Mouse (Mus musculus) embryo, embryonic 11.5 days (tissue): ENCODE data around the gene Tmem169.

Source experiments
- DNase-seq: peaks from one replicate; pipeline ENCODE4 v3.0.0-alpha.2; 2012; ENCODE audit warnings: low read depth, low spot score

Tmem169 gene

DNA sequence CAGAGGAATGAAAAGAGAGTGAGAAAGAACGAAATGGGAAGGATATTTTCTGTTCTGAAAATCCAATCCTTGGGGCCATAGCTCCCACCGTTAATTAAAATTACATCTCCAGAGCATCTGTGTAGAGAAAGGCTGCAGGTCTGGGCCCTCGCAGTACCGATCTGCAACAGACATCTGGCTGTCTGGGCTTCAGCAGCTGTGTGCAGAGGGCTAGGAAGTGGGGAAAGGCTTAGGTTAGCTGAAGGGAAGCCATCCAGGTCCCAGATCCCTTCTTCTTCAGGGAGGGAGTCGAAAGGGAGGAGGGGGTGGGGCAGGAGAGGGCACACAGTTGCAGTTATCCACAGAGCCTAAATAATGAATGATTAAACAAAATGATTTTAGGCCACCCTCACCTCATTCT lies 370 bp downstream of the Tmem169 start:
- DNase-seq = no peak

DNA sequence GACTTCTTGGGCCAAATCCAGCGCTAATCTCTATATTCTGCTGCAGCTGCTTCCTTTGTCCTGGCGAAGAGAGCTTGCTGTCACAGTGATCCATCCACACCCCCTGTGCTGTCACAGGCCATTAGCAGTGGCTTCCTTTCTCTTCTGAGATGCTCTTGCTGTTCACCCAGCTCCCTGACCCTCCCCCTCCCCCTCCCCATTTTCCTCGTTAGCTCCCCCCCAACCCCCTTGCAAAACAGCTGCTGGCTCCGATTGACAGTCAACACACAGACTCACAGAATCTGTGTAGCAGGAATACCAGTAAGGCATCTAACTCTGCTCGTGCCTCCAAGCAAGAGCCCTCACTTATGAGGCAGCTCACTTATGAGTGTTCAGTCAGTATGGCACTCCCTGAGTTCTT lies 2.7 kb downstream of the Tmem169 start:
- DNase-seq = no peak

DNA sequence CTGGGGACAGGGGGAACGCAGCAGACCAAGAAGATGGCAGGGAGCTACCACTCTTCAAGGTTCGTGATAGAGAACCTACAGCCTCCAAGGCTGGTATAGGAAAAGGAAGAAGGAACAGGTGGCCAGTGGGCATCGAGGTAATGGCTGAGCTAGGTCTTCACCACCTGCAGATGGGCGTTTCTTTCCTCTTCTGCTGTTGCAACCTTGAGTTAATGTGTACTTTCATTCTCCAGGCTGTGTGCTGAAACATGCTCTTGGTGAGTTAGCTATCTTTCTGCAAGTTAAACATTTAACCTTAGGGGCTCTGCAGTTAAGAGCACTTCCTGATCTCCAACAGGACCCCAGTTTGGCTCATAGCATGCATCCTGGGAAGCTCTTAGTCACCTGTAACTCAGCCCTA lies 3.7 kb downstream of the Tmem169 start:
- no peak for DNase-seq

DNA sequence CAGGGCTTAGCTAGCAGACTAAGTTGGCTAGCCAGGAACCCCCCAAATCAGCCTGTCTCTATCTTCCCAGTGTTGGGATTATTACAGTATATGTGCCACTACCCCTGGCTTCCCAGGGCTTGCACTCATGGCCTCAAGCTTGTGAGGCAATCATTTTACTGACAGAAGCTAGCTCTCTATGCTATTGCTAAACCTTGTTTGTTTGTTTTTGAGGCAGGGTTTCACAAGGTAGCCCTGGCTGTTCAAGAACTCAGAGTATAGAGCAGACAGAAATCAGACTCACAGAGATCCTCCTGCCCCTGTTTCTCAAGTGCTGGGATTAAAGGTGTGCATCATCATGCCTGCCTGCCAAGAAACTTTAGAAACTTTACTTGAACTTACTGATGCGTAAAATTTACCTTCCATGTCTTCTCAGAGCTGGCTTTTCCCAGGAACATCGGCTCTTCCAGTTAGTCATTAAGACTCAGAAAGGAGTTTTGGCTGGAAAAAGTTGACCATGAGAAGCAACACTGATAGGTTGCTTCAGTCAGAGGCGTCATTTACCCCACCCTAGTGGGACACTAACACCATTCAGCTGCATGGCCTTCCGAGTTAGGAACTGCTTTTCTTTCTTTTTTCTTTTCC lies 4.5 kb downstream of the Tmem169 start:
- no peak for DNase-seq

DNA sequence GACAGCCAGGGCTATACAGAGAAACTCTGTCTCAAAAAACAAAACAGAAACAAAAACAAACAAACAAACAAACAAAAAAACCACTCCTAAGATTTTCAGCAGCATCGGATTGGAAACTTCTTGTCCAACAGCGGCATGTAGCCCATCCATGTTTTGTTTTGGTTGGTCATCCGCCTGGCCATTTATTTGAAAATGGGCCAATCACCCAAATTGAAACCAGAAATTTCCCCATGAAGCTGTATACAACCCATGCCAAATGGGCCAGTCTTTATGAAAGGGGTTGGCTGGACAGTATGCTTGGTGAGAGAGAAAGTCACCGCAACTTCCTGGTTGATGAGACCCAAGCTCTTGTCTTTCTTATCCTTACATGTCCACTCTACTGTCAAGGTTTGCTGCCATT lies 6.7 kb downstream of the Tmem169 start:
- DNase-seq = no peak

DNA sequence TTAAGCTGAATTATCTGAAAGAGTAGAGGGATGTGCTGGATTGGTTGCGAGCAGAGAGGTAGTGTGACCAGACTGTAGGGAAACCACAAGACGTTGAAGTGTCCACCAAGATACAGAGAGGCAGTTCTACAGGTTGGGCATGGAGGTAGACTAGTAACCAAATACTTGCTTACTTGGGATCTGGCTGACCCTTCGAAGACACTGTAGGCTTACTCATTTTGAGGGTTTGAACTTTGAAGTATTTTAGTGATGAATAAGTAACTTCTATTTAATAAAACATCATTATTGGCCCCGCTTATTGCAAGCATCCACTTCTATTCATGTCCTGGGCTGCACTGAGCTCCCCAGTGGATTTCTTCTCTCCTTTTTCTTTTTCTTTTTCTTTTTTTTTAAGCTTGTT lies 7.3 kb downstream of the Tmem169 start:
- no peak for DNase-seq

DNA sequence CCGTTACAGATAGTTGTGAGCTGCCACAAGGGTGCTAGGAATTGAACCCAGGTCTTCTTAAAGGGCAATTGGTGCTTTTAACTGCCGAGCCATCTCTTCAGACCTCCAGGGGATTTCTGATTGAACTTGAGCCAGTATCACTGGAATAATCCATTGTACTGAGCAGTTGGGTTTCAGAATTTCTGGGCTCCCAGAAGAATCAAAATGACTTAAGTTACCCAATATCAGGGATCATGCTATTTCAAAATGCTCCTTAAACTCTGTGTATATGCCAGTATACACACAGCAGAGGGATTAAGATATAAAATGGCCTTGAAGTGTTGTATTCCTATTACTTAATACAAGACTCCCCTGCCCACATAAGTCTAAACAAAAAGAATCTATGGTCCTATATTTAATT lies 7.8 kb downstream of the Tmem169 start:
- DNase-seq = no peak

DNA sequence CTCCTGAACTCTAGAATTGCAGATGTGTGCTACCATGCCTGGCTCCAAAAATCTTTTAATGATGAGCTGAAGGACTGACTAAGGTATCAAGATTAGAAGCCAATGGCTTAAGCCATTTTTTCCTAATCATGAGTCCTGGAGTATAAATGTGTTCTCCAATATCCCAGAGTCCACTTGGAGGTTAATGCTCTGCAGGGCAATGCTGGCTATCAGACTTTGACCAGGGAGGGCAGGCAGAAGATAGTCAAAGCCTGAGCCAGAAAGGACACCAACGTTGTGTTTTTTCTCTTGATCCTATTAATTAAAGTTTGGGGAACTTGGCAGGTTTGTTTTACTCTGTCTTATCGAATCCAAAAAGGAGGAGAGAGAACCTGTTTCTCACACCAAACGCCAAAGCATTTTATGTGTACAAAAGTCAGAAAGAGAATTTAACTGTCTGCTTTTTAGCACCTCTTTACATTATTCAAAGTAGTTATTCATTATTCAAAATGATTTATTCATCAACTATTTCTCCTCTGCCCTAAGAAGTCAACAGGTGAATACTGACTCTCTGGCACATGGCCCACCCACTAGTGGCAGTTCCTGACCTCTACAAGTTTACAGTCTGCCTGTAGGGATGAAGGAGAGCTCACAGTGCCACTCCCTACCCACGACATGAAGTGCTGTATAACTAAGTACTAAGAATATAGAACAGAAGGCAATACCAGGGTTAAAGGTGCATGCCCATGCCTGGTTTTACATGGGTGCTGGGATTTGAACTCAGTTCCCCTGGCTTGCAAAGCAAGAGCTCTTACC lies 9.9 kb downstream of the Tmem169 start:
- no peak for DNase-seq

DNA sequence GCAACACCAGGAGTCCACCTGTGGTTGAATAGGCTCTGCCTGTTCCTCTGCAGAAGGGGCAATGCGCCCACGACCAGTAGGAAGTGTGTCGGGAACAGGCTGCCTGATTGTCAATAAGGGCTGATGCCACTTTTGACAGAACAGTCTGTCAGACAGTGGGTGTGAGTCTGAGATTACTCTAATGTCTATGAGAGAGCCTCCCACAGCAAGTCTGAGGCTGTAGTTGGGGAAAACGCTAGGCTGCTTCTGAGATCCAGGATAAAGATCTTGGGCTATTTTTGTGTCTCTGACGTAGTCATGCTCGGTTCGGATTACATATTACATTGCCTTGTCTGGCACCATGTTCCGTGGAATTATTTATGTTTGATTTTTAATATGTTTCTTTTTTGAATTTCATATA lies 11.6 kb downstream of the Tmem169 start:
- DNase-seq = no peak

DNA sequence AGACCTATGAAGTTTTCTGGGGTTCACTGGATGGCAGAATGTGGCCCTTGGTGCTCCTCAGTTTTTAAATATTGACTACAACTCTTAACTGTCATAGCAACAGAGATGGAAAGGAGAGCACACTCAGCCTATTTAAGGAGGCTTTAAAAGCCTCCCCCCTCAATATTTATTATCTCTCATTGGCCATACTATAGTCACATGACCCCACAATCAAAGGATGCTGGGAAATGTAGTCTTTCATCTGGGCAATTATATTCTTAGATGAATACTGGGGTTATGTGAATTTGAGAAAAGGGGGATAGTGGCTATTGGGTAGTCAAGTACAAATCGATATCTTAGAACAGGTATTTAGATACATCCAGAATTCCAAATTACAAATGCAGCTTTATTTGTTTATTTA lies 17.7 kb downstream of the Tmem169 start:
- no peak for DNase-seq

DNA sequence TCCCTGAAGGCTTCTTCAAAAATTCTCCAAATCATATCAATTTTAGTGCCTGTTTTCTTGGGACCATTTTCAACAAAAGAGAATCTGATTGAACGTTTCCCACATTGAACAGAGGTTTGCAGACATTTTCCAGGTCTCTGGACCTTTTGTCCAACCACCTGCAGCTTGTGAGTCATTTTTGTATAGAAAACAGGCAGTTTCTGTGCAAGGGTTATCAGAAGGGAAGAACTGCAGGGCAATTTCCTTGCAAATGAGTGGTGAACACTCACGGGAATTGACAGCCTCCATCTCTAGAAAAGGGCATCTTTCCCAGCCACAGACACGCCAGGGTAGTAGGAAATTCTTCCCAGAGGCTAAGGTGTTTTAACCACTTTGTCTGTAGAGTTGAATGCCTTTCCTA lies 22.1 kb downstream of the Tmem169 start:
- DNase-seq = no peak

DNA sequence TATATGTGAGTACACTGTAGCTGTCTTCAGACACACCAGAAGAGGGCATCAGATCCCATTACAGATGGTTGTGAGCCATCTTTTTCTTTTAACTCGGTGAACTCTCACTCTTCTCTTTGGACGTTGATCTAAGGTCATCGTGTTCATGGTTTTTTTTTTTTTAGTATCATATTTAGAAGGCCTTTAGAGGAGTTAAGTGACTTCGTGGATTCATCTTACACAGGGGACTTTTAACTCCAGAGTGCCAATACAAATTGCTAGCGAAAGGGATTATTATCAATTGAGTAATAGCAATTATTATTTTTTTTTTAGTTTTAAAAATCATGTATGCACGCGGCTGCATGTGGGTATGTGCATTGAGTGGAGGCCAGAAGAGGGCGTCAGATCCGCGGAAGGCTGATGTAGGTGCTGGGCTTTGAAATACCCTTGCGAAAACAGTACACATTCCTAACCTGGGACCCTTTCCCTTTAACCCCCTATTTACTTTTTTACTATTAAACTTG lies 22.6 kb downstream of the Tmem169 start:
- DNase-seq = no peak

DNA sequence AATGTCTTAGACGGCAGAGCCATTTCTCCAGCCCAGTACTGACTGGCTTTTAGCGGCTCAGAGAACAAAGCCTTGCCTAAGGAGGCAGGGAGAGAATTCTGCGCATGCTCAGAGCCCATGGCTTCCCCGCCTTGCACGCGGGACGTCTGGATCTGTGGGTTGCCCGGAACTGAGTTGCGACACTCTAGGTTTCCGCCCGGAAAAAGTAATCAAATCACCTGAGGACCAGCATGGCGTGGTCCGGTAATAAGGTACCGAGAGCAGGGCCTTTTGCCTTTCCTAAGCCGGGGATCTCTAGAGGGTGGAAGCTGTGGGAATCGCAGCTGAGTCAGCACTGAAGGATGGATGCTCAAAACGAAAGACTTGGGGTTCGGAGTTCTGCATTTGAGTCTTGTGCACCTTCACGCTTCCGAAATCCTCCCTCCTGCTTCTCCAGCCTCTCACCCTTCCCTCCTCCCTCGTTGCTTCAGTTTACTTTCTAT lies 23.2 kb downstream of the Tmem169 start, which contains the start of gene Xrcc5:
Gene Xrcc5 (plus strand): TSS at position 105 of the 482 bp plus-strand sequence.
- peak; percentile 95 for DNase-seq

DNA sequence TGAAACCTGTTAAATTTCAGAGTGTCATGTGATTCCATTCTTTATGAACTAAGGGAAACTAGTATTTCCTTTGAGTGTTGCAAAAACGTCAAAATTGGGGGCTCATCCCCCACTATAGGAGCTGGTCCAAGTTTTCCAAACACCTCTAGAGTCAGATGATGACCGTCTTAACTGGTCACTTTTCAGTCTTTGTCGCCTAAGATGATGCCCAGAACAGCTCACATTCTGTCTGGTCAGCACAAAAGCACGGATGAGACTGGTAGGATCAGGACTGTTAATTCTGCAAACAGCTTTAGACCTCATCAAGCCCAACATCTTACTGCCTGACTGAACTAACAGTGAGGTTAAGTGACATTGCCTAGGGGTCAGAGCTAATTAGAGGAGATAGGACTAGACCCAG lies 24.8 kb downstream of the Tmem169 start:
- no peak for DNase-seq

DNA sequence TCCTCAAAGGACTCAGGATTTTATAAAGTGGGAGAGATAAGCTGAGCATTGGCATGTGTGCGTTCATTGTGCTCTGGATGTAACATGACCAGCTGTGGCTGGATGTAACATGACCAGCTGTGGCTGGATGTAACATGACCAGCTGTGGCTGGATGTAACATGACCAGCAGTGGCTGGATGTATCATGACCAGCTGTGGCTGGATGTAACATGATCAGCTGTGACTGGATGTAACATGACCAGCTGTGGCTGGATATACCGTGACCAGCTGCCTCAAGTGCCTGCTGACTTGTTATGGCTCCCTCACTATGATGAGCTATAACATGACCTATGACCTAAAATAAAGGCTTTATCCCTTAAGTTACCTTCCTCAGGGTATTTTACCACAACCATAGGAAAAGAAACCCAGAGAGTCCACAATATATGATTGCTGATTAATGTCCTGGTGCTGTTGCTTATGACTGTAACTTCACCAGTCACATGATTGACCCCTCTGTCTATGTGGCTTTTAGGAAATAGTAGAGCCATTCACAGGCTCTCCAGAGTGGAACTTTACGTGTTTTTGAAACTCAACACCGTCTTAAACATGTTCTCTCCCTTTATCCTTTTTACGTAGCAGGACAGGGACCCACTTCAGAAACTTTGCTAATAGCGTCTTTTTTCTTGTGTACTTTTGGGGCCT lies 25.7 kb downstream of the Tmem169 start:
- DNase-seq = peak; percentile 43

DNA sequence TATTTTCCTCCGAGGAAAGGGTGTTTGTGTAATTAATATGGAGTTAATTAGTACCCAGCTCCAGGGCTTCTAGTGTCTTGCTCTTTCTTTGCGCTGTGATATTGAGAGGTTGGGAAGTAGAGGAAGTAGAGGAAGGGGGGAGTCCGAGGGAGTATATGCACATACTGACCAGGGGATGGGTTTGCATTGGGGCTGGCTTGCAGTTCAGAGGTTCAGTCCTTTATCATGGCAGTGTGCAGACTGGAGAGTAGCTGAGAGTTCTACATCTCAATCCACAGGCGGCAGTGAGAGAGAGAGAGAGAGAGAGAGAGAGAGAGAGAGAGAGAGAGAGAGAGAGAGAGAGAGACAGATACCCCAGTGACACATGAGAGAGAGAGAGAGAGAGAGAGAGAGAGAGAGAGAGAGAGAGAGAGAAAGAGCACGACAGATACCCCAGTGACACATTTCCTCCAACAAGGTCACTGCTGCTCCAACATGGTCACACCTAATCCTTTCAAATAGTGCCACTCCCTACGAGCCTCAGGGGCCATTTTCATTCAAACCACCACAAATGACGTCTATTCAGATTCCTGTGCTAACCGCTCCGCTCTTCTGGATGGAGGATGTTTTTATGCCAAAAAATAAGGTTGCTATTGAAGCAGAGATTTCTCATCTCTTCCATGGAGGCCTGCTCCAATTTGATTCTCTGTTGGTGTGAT lies 28.7 kb downstream of the Tmem169 start:
- no peak for DNase-seq

DNA sequence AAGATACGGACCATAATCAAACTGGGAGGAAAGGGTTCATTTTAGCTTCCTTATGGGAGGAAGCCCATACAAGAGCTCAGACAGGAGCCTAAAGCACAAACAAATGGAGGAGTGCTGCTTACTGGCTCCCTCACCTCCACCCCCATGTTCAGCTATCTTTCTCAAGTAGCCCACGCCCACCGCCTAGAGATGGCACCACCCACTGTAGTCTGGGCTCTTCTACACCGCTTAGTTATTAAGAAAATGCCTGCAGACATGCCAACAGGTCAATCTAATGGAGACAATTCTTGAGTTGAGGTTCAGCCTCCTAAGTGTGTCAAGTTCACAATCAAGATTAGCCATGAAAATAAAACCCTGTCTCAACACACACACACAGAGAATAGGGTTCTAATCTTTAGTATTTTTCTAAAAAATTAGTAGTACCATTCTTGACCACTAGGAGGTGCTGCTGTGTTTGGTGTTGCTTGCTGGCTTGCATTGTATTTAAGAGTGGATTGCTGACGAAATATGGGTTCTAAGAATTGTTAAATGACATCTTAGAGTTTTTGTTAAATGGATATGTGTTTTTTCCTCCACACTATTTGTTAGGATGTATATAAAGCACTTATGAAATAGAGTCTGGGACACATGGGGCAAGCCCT lies 29.4 kb downstream of the Tmem169 start:
- DNase-seq = no peak

DNA sequence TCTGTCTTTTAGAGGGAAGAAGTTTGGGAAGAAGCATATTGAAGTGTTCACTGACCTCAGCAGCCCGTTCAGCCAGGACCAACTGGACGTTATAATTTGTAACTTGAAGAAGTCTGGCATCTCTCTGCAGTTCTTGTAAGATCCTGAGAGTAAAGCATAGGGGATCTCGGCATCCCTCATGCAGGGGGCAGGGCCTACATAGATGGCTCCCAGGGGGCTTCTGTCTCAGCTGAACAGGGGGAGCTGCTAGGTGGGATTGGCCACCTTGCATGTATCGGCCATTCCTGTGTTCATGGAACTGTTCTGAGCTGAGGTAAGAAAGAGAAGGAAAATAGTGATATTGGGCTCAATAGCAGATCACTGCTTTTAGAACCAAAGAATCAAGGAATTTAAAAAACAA lies 31.3 kb downstream of the Tmem169 start:
- DNase-seq = no peak

DNA sequence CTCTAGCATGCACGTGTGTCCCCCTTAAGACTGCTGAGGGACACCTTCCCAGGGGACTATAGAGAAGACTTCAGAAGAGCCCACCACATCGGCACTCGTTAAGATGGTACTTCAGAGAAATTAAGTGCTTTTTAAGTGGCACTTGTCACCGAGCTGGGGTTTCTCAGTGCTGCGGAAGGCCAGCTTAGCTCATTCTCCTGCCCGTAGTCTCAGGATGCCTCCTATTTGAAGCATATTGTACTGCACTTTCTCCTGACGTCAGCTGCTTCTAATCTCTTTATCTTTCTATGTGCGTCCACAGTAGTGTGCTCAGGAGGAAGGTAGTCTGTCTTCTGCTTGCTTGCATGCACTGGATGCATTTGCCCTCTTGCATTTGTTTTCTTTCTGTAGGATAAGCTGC lies 32.2 kb downstream of the Tmem169 start:
- DNase-seq = no peak

DNA sequence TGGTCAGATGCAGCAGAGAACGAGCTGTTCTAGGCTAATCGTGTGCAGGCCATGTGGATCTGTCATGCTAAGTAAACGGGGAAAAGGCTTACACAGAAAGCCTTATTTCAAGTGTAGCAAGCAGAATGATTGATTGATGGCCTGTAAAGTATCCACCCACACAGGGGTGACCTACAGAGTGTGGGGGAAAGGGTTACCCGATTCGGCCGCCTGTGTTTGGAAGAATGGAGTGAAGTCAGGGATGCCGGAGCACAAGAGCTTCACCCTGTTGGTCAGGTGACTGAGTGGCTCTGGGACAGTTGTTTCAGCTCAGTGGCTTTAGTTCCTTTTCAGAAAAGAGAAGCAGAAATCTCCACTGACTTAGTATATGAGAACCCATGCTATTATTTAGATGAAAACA lies 32.7 kb downstream of the Tmem169 start:
- DNase-seq = no peak

DNA sequence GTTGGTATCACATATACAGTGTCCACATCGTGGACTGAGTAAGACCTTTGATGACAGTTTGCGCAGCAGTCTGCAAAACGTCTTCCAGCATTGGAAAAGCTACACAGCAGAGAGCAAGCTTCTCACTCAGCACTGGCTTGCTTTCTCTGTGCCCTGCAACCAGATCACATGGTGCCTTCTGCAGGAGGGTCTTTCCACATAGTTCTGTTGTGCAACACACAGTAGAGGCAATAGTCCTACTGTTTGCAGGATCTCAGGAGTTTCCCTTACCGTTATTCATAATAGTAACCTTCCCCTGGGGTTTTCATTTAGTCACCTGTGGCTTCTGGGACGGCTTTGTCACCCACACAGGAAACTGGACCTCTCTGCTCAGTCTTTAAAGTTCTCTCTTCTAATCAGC lies 36.6 kb downstream of the Tmem169 start:
- no peak for DNase-seq
